Mouse (Mus musculus): ENCODE results near the gene Thumpd3.

The Thumpd3 gene

GRCm38 (mm10) chr6:113046041-113046975, at the start of gene Thumpd3:
Gene Thumpd3, plus strand, starts transcription at chr6:113046225.
- peak; percentile 98 for DNase-seq (ENCODE audit: low read depth, low spot score)

GRCm38 (mm10) chr6:112999199-112999598, 46.8 kb upstream of the Thumpd3 start:
- DNase-seq (ENCODE audit: low read depth, low spot score): no peak

- DNase-seq (ENCODE audit: low read depth, low spot score): peak; percentile 64
These were observed 45.2 kb upstream of the Thumpd3 start for GRCm38 (mm10) chr6:113000666-113001287.

GRCm38 (mm10) chr6:113001719-113002118, 44.3 kb upstream of the Thumpd3 start:
- DNase-seq (ENCODE audit: low read depth, low spot score): no peak

GRCm38 (mm10) chr6:113003313-113004111, 42.5 kb upstream of the Thumpd3 start:
- DNase-seq (ENCODE audit: low read depth, low spot score): no peak

GRCm38 (mm10) chr6:113006833-113007232, 39.2 kb upstream of the Thumpd3 start:
- peak; percentile 16 for DNase-seq (ENCODE audit: low read depth, low spot score)

- DNase-seq (ENCODE audit: low read depth, low spot score): no peak
These were observed 34.1 kb upstream of the Thumpd3 start for GRCm38 (mm10) chr6:113011886-113012285.

- no peak for DNase-seq (ENCODE audit: low read depth, low spot score)
These were observed 33.5 kb upstream of the Thumpd3 start for GRCm38 (mm10) chr6:113012495-113012941.

GRCm38 (mm10) chr6:113013550-113013949, 32.5 kb upstream of the Thumpd3 start:
- DNase-seq (ENCODE audit: low read depth, low spot score): no peak

GRCm38 (mm10) chr6:113017500-113018047, 28.5 kb upstream of the Thumpd3 start:
- no peak for DNase-seq (ENCODE audit: low read depth, low spot score)

GRCm38 (mm10) chr6:113018139-113018538, 27.9 kb upstream of the Thumpd3 start:
- DNase-seq (ENCODE audit: low read depth, low spot score): no peak

- no peak for DNase-seq (ENCODE audit: low read depth, low spot score)
These were observed 21.2 kb upstream of the Thumpd3 start for GRCm38 (mm10) chr6:113024866-113025265.

- DNase-seq (ENCODE audit: low read depth, low spot score): no peak
These were observed 20.3 kb upstream of the Thumpd3 start for GRCm38 (mm10) chr6:113025774-113026173.

- no peak for DNase-seq (ENCODE audit: low read depth, low spot score)
These were observed 18.6 kb upstream of the Thumpd3 start for GRCm38 (mm10) chr6:113027446-113027845.

- DNase-seq (ENCODE audit: low read depth, low spot score): no peak
These were observed 17.0 kb upstream of the Thumpd3 start for GRCm38 (mm10) chr6:113029006-113029405.

- no peak for DNase-seq (ENCODE audit: low read depth, low spot score)
These were observed 15.5 kb upstream of the Thumpd3 start for GRCm38 (mm10) chr6:113030553-113030952.

GRCm38 (mm10) chr6:113030970-113031660, 14.9 kb upstream of the Thumpd3 start:
- DNase-seq (ENCODE audit: low read depth, low spot score): no peak

- DNase-seq (ENCODE audit: low read depth, low spot score): no peak
These were observed 13.9 kb upstream of the Thumpd3 start for GRCm38 (mm10) chr6:113032121-113032520.

GRCm38 (mm10) chr6:113033185-113033584, 12.8 kb upstream of the Thumpd3 start:
- no peak for DNase-seq (ENCODE audit: low read depth, low spot score)

GRCm38 (mm10) chr6:113034466-113034865, 11.6 kb upstream of the Thumpd3 start:
- DNase-seq (ENCODE audit: low read depth, low spot score): no peak

Data from CD4-positive helper T cell, adult 2 months (primary cell).